Mouse (Mus musculus) myocyte (in vitro differentiated cells): Measurements from ENCODE around the gene Hoxc8. TPM values are rescaled to one million over a fixed set of nuclear protein-coding genes. Genes with fewer than 3 reads are reported as not detected.

Experiments
- H3K27me3 ChIP-seq: one replicate; pipeline ENCODE4 v1.6.1; 2011; ENCODE audit not compliant: control insufficient read depth, insufficient read depth, insufficient read length
- H3K36me3 ChIP-seq: one replicate; pipeline ENCODE4 v1.6.1; 2011; ENCODE audit not compliant: control insufficient read depth, insufficient read depth
- H3K4me2 ChIP-seq: one replicate; pipeline ENCODE4 v1.6.1; 2011; ENCODE audit warnings: low read depth, control low read depth
- H3K4me3 ChIP-seq: one replicate; pipeline ENCODE4 v1.5.1; 2011; ENCODE audit warnings: mild to moderate bottlenecking, control low read depth, moderate library complexity
- H3K79me2 ChIP-seq: one replicate; pipeline ENCODE4 v1.6.1; 2011; ENCODE audit not compliant: control insufficient read depth, insufficient read depth
- H3ac ChIP-seq: one replicate; pipeline ENCODE4 v1.6.1; 2011; ENCODE audit not compliant: control insufficient read depth, insufficient read length
- CEBPB ChIP-seq: IDR thresholded peaks from 2 replicates; pipeline ENCODE4 v1.6.1; 2011; ENCODE audit warnings: mild to moderate bottlenecking, moderate library complexity; ENCODE audit not compliant: poor library complexity, insufficient read depth, severe bottlenecking
- E2F4 ChIP-seq: IDR thresholded peaks from one replicate; pipeline ENCODE4 v1.6.1; 2011; ENCODE audit warnings: mild to moderate bottlenecking, control low read depth, moderate library complexity; ENCODE audit not compliant: insufficient read depth
- MAX ChIP-seq: IDR thresholded peaks from one replicate; pipeline ENCODE4 v1.6.1; 2011; ENCODE audit warnings: low read depth, mild to moderate bottlenecking, control low read depth
- MYOD1 ChIP-seq, 3 experiments: IDR thresholded peaks; one replicate each; pipeline ENCODE4 v1.6.1; 2011; ENCODE audit warnings: control low read depth in 2 of 3, low read depth in 2 of 3, mild to moderate bottlenecking in 2 of 3, moderate library complexity in 1 of 3; ENCODE audit not compliant: insufficient read length in 2 of 3, control insufficient read depth in 1 of 3
- MYOG ChIP-seq, 3 experiments: IDR thresholded peaks; one replicate each; pipeline ENCODE4 v1.6.1; 2011; ENCODE audit warnings: control low read depth in 2 of 3, low read depth in 2 of 3, mild to moderate bottlenecking in 2 of 3; ENCODE audit not compliant: insufficient read length in 2 of 3, control insufficient read depth in 1 of 3, insufficient read depth in 1 of 3
- POLR2A ChIP-seq: IDR thresholded peaks from one replicate; pipeline ENCODE4 v1.6.1; 2011; ENCODE audit warnings: low read depth, mild to moderate bottlenecking, control low read depth, moderate library complexity; ENCODE audit not compliant: insufficient read length
- POLR2AphosphoS2 ChIP-seq: IDR thresholded peaks from one replicate; pipeline ENCODE4 v1.6.1; 2011; ENCODE audit warnings: low read depth, control low read depth; ENCODE audit not compliant: insufficient read length
- REST ChIP-seq: IDR thresholded peaks from one replicate; pipeline ENCODE4 v1.6.1; 2011; ENCODE audit warnings: mild to moderate bottlenecking, control low read depth, moderate library complexity; ENCODE audit not compliant: insufficient read depth, insufficient read length
- SRF ChIP-seq: IDR thresholded peaks from one replicate; pipeline ENCODE4 v1.6.1; 2011; ENCODE audit warnings: low read depth; ENCODE audit not compliant: control insufficient read depth, insufficient read length
- TCF12 ChIP-seq: IDR thresholded peaks from one replicate; pipeline ENCODE4 v1.6.1; 2011; ENCODE audit warnings: mild to moderate bottlenecking, control low read depth; ENCODE audit not compliant: poor library complexity, insufficient read depth, severe bottlenecking
- TCF3 ChIP-seq: IDR thresholded peaks from one replicate; pipeline ENCODE4 v1.6.1; 2011; ENCODE audit warnings: low read depth, control low read depth; ENCODE audit not compliant: insufficient read length
- USF1 ChIP-seq: IDR thresholded peaks from one replicate; pipeline ENCODE4 v1.6.1; 2011; ENCODE audit warnings: low read depth, mild to moderate bottlenecking, control low read depth, moderate library complexity
- polyA plus RNA-seq: library from polyadenylated mRNA; unstranded; fragments of >200 nt; fragmentation: generic; extraction: Trizol; gene quantifications from one replicate; pipeline ENCODE4 v1.2.1, GENCODE M21; 2012; ENCODE audit warnings: missing spikeins

The Hoxc8 gene
- polyA plus RNA-seq = 0.71 TPM

DNA sequence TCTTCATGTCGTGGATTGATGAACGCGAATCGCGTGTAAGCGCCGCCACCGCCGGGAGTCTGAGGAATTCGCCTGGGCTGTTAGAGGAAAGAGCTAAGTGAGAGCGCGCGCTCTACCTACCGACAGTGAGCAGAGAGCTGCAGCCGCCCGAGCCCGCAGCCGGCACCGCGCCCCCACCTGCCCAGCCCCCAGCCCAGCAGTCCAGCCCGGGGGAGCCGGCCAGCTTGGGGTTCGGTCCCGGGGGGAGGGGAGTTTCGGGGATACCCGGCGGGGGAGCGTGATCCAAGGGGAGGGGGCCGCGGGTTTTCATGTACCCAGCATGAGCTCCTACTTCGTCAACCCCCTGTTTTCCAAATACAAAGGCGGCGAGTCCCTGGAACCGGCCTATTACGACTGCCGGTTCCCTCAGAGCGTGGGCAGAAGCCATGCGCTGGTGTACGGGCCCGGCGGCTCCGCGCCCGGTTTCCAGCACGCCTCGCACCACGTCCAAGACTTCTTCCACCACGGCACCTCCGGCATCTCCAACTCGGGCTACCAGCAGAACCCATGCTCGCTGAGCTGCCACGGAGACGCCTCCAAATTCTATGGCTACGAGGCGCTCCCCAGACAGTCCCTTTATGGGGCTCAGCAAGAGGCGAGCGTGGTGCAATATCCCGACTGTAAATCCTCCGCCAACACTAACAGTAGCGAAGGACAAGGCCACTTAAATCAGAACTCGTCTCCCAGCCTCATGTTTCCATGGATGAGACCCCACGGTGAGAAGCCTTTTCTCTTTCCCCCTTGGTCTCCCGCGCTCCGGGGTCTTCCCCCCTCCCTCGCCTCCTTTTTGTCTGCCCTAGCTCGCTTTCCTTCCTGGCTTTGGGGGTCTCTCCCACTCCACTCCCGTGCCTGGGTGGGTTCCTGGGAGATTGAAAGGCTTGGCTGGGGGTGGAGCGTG is at the start of gene Hoxc8:
Hoxc8 (plus strand) TSS at position 147 of the 937 bp plus-strand sequence.
- Histone ChIP-seq H3K27me3 (no peaks in the 10 kb centered on the region), H3K4me3 (no peak within 1 kb of the TSS), H3K36me3 (no peaks in the 10 kb centered on the region), H3K4me2 (no peak within 1 kb of the TSS), H3K79me2 (peaks cover 32% of the 10 kb centered on the region), H3ac (no peak within 1 kb of the TSS)
- TF ChIP-seq REST (no peak), POLR2AphosphoS2 (no peak), TCF12 (no peak), MYOG (IDR thresholded peaks at IDR 0.05; ENCODE audit: control insufficient read depth in 1 of 3, insufficient read depth in 1 of 3, insufficient read length in 2 of 3, low read depth in 2 of 3) (no peak), MYOD1 (IDR thresholded peaks at IDR 0.05; ENCODE audit: control insufficient read depth in 1 of 3, insufficient read length in 2 of 3, low read depth in 2 of 3) (no peak), CEBPB (no peak), POLR2A (no peak), E2F4 (no peak), TCF3 (no peak), SRF (no peak), MAX (no peak), USF1 (no peak)

DNA sequence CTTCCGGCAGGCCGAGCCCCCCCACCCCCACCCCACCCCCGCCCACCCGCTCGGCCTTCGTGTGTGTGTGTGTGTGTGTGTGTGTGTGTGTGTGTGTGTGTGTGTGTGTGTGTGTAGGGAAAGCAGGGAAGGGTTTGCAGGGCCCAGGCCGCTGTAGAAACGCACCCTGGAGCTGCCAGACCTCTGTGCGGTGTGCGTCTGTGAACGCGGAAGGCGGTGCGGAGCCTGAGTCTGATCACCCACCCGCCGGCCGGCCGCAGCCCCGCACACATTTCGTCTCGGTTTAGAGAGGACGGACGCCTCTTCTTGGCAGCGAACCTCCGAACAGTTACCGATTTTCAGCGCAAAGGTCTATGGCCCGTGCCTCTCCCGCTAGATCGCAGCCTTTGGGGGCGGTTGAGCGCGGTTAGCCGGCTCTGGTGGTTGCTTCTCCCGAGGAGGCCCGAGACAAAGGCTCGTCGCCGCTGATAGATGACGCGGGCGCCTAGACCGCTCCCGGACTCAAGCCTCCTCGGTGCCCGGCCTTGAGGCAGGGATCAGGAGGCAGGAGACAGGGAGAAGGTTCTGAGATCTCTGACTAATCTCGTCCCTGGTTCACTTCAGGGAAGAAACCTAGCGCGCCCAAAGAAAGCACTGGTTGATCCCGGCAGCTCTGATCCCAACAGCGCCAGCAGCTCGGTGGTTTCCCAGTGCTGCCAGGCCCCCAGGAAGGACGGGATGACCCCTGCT is 47.5 kb upstream of the Hoxc8 start:
- Histone ChIP-seq H3K4me3 (peak overlapping the region; percentile 61), H3K36me3 (no peaks in the 10 kb centered on the region), H3K27me3 (no peaks in the 10 kb centered on the region), H3ac (peak overlapping the region; percentile 72), H3K79me2 (peaks cover 5% of the 10 kb centered on the region), H3K4me2 (peak overlapping the region; percentile 78)
- TF ChIP-seq POLR2AphosphoS2 (peak; percentile 83), POLR2A (peak; percentile 80), MYOD1 (IDR thresholded peaks at IDR 0.05; ENCODE audit: control insufficient read depth in 1 of 3, insufficient read length in 2 of 3, low read depth in 2 of 3) (peak in 1 of 3 experiments; percentile 9), USF1 (no peak), MYOG (IDR thresholded peaks at IDR 0.05; ENCODE audit: control insufficient read depth in 1 of 3, insufficient read depth in 1 of 3, insufficient read length in 2 of 3, low read depth in 2 of 3) (peak in 1 of 3 experiments; percentile 47), E2F4 (no peak)

DNA sequence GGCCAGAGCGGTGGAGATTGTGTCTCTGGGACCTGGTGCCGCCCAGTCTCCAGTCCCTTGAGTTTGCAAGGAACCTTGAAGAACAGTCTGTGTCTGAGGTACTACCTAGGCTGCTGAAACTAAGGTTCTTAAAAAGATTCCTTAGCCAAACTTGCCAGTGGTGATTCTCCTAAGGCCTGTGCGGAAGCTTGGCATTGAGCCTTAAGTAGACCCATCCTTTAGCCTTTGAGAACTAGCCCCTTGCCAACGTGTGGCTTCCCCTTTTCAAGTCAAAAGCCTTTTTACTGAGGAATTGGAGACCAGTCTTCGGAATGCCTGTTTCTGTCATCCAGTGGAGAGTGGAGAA is 47.0 kb upstream of the Hoxc8 start:
- no peaks in the 10 kb centered on the region for H3K27me3 ChIP-seq
- no peak for TF ChIP-seq POLR2AphosphoS2
- peak overlapping the region; percentile 72 for H3ac ChIP-seq
- no peaks in the 10 kb centered on the region for H3K36me3 ChIP-seq
- peak overlapping the region; percentile 61 for H3K4me3 ChIP-seq
- peak overlapping the region; percentile 78 for H3K4me2 ChIP-seq
- peaks cover 10% of the 10 kb centered on the region for H3K79me2 ChIP-seq

DNA sequence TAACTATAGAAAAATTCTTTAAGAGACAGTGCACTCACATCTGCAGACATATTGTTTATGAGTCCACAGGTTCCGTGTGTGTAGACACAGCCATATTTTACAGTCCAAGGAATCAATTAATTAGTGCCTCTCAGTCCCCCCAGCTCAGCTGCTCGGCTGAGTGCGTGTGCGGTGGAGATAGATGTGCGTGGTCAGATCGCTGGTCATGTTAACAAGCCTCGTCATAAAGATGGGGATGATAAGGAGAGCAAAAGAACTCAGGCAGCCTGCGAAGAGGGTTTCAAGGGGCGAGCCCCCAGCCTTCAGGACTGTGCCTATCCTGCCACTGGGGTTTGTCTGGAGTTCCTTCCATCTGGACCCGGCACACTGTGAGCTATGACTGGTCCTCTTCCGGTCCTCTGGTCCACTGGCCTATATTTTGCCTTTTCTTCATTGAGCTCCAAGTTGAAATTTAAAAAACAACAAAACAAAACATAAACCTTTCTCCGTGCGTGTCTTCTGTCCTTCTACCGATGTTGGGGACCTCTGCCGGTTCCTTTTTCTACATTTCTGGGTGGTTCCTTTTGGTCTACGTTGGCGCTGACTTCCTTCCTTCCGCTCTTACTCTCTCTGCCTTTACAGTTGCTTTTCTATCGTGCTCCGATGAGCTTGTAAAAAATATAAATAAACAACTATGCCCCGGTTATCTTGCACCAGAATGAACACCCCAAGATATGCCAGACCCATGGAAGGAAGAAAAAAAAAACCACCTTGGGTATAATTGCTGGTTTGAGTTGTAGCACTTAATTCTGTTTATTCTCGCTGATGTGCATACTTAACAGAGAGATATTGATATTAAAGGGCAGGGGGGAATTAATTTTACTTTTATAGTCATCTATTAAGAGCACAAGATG is 45.0 kb upstream of the Hoxc8 start:
- Histone ChIP-seq H3K36me3 (no peaks in the 10 kb centered on the region), H3K4me3 (peak overlapping the region; percentile 26), H3ac (no peak overlapping the region), H3K79me2 (peaks cover 25% of the 10 kb centered on the region), H3K4me2 (peak overlapping the region; percentile 100), H3K27me3 (no peaks in the 10 kb centered on the region)
- no peak for TF ChIP-seq CEBPB
- TF ChIP-seq USF1 = no peak
- TF ChIP-seq MAX = no peak
- TF ChIP-seq E2F4 = no peak
- TF ChIP-seq TCF3 = no peak
- no peak for TF ChIP-seq POLR2A
- TF ChIP-seq MYOG (IDR thresholded peaks at IDR 0.05; ENCODE audit: control insufficient read depth in 1 of 3, insufficient read depth in 1 of 3, insufficient read length in 2 of 3, low read depth in 2 of 3) = no peak
- peak in 1 of 3 experiments; percentile 17 for TF ChIP-seq MYOD1 (IDR thresholded peaks at IDR 0.05; ENCODE audit: control insufficient read depth in 1 of 3, insufficient read length in 2 of 3, low read depth in 2 of 3)
- peak; percentile 32 for TF ChIP-seq POLR2AphosphoS2
- no peak for TF ChIP-seq REST
